Mouse (Mus musculus) left cerebral cortex, adult 18-20 months (tissue): Measurements from ENCODE around the gene Rap1gap2. TPM values are rescaled to one million over a fixed set of nuclear protein-coding genes. Genes with fewer than 3 reads are reported as not detected.
A peak's percentile ranks its signal among the peaks of the same experiment; 100 is the strongest.

Experiments
- DNase-seq, 2 experiments: peaks; one replicate each; pipeline ENCODE4 v3.0.0; 2021 to 2022; ENCODE audit warnings: low spot score in 2 of 2, mixed read lengths in 1 of 2
- total RNA-seq, 2 experiments: library from RNA; stranded (reverse); gene quantifications; 2 replicates each; pipeline ENCODE4 v1.2.3; 2021

The Rap1gap2 gene
- total RNA-seq, 2 experiments from 2014 or later: 175 to 181 TPM

- DNase-seq: no peak
Measured at GRCm38 (mm10) chr11:74520201-74520600, 90.5 kb downstream of the Rap1gap2 start.

GRCm38 (mm10) chr11:74516112-74516511 lies 94.6 kb downstream of the Rap1gap2 start:
- DNase-seq: no peak

GRCm38 (mm10) chr11:74515046-74515445 lies 95.7 kb downstream of the Rap1gap2 start:
- DNase-seq: no peak

GRCm38 (mm10) chr11:74512595-74512994 lies 98.1 kb downstream of the Rap1gap2 start:
- no peak for DNase-seq

DNA sequence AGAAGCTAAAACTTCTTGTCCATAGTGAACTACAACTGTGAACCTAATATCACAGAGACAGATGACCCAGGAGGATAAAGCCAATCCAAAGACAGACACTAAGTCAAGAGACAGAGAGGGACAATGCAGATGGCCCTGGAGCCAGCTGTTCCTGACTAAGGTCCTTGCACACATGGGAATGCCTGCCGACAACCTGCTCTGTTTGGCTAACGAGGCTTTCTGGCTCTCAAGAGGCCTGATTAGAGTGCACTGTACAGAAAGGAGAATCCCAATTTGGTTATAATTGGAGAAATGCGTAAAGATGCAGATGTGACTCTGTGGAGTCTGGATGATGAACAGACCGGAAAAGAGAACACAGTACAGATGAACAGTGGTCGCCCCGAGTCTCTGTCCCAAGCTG lies 104.4 kb downstream of the Rap1gap2 start:
- no peak for DNase-seq

DNA sequence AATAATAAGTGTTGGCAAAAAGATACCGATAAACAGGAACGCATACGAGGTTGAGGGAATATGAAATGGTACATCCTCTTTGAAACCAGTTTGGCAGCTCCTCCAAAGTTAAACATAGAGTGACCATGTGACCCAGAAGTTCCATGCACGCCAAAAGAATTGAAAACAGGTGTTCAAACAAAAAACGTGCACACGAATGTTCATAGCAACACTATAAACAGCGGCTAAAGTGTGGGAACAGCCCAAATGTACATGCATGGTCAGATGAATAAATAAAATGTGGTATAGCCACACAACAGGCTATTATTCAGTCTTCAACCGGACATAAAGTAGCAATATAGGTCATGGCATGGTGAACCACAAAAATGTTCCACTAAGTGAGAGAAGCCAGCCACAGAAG lies 108.2 kb downstream of the Rap1gap2 start:
- DNase-seq: no peak

GRCm38 (mm10) chr11:74501989-74502388 lies 108.7 kb downstream of the Rap1gap2 start:
- no peak for DNase-seq

DNA sequence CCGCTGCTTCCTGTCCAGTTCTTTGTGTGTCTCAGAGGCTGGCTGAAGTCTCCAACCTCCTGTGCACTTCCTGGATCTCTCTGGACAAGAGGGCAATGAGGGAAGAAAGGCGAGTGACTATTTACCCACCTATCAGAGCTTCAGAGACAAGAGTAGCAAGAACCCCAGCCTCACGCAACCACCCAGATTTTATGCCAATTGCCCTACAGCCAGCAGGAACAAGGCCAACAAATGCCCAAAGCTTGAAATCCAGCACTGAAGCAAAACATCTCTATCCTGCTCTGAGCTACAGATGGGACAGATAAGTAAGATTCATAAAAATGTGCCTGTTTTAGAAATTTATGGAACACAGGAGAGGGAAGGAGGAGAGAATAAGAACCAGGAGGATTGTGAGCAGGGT lies 109.7 kb downstream of the Rap1gap2 start:
- no peak for DNase-seq

- no peak for DNase-seq
Measured at GRCm38 (mm10) chr11:74499521-74500099, 111.1 kb downstream of the Rap1gap2 start.

DNA sequence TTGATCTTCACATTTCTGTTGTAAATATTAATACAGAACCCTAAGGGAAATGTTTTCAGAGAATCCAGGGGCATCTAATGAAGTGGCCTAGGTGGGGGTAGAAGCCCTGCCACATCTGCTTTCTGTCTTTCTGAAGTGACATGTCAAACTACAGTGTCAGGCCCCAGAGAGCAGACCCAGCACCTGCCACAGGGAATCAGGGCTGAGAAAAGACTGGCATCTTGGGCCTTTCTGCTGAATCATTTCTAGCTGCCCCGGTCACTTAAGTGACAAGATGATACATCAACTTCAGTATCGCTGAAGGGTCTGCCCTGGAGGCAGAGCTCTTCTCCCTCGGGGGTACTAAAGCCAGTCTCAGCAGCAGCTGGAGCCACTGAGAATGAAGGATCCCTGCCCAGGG lies 111.7 kb downstream of the Rap1gap2 start:
- no peak for DNase-seq

DNA sequence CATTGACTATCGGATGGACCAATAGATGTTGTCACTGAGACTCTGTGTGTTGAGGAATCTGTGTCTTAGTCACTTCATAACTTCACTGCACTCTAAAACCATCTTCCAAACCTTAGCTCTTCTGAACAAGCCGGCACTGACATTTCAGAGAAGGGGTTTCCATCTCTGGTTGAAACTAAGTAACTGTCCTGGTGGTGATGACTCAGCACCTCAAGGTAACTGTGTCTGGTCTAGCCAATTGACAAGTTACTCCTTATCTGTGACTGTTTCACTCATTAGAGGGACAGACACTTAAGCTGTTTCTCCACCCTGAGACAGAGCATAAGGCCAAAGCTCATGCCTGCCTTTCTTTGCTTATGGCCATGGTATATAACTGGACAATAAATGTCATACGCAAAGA lies 114.1 kb downstream of the Rap1gap2 start:
- no peak for DNase-seq

DNA sequence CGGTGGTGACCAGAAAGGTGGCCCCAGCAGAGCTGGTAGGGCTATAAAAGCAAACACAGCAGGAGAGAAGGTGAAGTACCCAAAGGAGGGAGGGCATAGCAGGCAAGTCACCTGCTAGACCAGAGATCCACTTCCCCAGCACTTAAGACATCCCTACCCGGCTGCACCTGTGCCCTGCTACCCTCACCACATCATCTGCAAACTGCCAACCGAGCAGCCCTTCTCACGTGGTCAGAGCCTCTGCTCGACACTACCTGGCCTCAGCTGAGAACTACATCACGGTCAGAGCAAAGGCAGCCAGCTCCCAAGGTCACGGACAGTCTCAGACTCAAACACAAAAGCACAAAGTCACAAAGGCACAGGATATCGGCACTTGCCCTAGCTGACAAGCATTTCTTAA lies 116.8 kb downstream of the Rap1gap2 start:
- no peak for DNase-seq

DNA sequence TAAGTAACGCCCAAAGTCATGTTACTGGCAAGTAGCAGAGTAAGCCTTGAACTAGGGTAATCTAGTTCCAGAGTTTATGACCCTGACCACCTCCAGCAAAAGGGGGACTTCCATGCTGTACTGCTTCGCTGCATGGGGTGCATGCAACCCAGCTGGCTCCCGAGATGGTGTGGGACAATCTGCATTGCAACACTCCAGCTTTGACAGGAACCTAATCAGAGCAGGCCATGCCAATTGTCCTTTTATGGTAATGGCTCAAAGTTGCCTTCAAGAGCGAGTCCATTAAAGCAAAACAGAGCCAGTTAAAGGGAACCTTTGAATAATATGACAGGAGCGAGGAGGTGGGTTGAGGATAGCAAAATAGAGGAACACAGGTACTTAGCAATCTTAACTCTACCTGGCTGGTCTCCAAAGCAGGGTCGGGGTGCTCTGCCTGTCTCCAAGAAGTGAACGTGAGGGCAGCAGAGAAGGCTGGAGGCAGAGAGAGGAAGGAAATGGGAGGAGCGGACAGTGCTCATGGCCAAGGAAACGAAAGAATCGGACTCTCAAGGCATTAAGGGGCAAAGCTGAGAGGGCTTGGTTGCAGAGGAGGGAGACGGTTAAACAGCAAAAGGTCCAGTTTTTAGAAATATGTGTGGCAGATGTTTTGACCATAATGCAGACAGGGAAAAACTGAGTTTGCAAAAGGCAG lies 117.4 kb downstream of the Rap1gap2 start:
- DNase-seq: no peak

DNA sequence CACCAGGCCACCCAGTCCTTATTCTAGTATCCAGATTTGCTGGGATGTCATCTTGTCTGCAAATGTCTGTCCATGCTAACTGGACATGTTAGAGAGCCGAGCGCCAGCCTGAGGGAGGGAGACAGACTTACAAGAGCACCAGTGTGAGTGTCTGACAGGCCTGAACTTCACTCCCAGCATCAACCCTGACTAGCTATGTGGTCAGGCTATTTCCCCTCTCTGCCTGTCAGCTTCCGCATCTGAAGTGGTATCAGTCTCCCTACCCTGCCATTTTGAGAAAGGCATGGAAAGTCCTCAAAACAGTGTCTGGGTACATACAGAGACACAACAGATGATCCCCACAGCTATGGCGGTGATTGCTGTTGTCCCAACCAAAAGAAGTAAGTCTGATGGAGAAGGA lies 119.6 kb downstream of the Rap1gap2 start:
- no peak for DNase-seq

DNA sequence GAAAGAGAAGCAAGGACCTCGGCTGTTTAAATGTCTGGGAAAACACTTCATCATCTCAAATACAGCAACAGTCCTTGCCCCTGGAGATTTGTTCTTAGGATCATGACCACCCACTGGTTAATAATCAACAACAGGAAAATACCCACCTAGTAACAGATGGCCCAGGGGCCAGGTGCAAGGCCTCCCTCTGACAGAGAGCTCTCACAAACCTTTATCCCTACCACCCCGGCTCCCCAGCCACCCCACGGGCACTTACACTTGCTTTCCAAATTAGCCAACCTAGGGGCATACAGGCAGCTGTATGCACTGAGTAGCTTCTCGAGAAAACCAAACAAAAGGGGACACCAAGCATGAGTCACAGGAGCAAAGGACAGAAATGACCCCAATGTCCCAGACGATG lies 121.5 kb downstream of the Rap1gap2 start:
- no peak for DNase-seq

DNA sequence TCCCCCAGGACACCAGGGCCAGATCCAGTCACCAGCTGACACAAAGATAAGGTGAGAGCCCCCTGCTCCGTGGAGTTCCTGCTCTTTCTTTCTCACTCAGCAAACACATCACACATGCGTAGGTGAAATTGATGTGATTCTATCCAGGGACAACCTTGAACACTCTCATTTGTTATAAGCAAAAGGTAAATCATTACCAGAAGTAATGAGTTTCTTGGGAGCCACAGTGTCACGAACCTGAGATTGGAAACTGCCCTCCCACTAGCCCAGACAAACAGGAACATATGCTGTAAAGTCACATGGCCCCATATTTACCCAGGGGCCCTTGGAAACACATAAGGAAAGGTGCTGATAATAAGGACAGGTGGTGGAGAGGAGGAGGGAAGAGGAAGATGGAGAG lies 122.8 kb downstream of the Rap1gap2 start:
- no peak for DNase-seq

GRCm38 (mm10) chr11:74485435-74486217 lies 125.1 kb downstream of the Rap1gap2 start:
- peak; percentile 49 to 60 for DNase-seq

DNA sequence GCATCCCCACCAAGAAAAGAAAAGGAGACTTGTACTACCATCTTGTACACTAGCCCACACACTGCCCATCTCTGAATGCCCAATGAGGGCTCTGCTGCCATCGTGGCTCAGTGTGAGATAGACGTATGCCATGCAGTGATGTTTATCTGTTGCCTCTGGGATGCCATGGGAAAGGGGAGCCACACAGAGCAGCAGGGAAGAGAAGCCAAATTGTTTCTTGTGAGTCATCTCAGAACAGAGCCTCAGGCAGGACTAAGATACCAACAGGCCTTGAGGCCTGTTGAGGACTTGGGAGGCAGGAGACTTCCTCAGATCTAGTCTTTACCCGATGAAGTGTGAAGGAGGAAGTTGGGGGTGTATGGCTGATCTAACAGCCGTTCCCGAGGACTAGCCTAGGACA lies 126.8 kb downstream of the Rap1gap2 start:
- DNase-seq: no peak

DNA sequence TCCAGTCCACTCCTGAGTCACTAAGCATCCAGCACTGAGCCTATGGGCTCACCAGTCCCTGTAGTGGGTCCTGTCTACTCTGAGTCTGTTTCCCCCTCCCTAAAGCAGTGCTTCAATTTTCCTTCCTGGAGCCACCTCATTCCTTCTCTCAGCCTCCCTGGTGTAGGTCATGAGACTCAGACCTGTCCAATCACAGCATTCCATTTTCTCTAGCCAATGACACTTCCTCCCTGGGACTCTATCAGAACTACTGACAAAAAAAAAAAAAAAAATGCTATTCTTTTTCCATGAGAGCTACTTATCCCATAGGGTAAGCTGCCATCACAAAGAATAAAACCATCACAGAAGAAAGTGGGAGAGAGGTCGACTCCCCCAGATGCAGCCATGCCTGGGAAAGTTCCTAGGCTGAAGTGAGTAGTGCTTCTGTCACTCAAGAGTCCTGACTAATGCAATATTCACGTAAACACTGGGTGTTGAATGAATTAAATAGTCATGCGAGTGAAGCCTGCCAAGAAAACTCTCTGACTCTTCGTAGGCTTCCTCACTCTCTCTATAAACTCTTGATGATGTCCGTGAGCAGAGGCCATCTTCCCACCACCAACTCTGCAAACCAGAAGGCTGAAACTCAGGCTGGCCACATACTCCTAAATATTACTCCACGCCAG lies 127.4 kb downstream of the Rap1gap2 start:
- no peak for DNase-seq

- DNase-seq: no peak
Measured at GRCm38 (mm10) chr11:74481797-74482196, 128.9 kb downstream of the Rap1gap2 start.

GRCm38 (mm10) chr11:74479715-74480289 lies 130.9 kb downstream of the Rap1gap2 start:
- DNase-seq: no peak
